In genomic region chr9:116083726-116084323, GRCm38 (mm10) we compare ENCODE assay signal across 11 mouse cellular contexts.
DNase-seq lines count a peak whose midpoint lies in the region; ATAC-seq and TF ChIP-seq lines count a peak whose summit lies in the region.
"Had no signal": no experiment of that assay in that cellular context is flagged by ENCODE, and none has a peak within 500 bp of the region (broad histone marks: within the 10 kb centered on the region; RNA-seq: fewer than 3 reads in every experiment).

No protein-coding gene starts in this region.

- H3K36me3 ChIP-seq in kidney, embryonic 15.5 days, result peaks cover 8% of the 10 kb centered on the region
- H3K36me3 ChIP-seq: hindbrain, embryonic 15.5 days; midbrain, embryonic 15.5 days had no signal

- intact Hi-C loops in gastrocnemius, postnatal 36 days (cut with DNase I), result no loop called here

- no peaks in the 10 kb centered on the region for H3K27me3 ChIP-seq in kidney, embryonic 15.5 days
- H3K27me3 ChIP-seq: hindbrain, embryonic 15.5 days; midbrain, embryonic 15.5 days had no signal

- H3K9ac ChIP-seq in kidney, embryonic 15.5 days, result no peak overlapping the region
- H3K9ac ChIP-seq: hindbrain, embryonic 15.5 days; liver, embryonic 14.5 days; midbrain, embryonic 15.5 days had no signal

- peak; percentile 53 for DNase-seq in kidney, adult 9 months
- DNase-seq in urinary bladder, postnatal 10 days (ENCODE audit: low spot score), result no peak
- DNase-seq in gastrocnemius, postnatal 36 days, result no peak
- DNase-seq: right cerebral cortex, adult 18-20 months had no signal

- WGBS in kidney, embryonic 15.5 days, result 79% methylated on average over 8 of the region's 8 CpGs

- H3K4me2 ChIP-seq in kidney, embryonic 15.5 days, result no peak overlapping the region
- H3K4me2 ChIP-seq: hindbrain, embryonic 15.5 days; midbrain, embryonic 15.5 days had no signal

- ATAC-seq in kidney, embryonic 15.5 days (replicated peaks; ENCODE audit: low FRiP score), result no peak
- peak; percentile 51 for ATAC-seq in CD4-positive, CD25-positive, alpha-beta regulatory T cell, adult 4 months
- peak; percentile 66 for ATAC-seq in megakaryocyte, adult 5-6 weeks (ENCODE audit: poor library complexity, severe bottlenecking)
- ATAC-seq: midbrain, embryonic 15.5 days had no signal

- no peak overlapping the region for H3K27ac ChIP-seq in kidney, embryonic 15.5 days
- H3K27ac ChIP-seq in bone marrow macrophage, adult 2 months (ENCODE audit: insufficient read depth, low read depth, low read length), result peak overlapping the region; percentile 65
- H3K27ac ChIP-seq: hindbrain, embryonic 15.5 days; liver, embryonic 14.5 days; midbrain, embryonic 15.5 days had no signal

- TF ChIP-seq CTCF in bone marrow macrophage, adult 2 months (IDR thresholded peaks at IDR 0.05; ENCODE audit: low read depth, low read length), result no peak

- H3K4me1 ChIP-seq in kidney, embryonic 15.5 days, result 0 out of 2 replicates have a peak, but pooled peaks cover 4% of the 10 kb centered on the region
- peaks cover 28% of the 10 kb centered on the region for H3K4me1 ChIP-seq in bone marrow macrophage, adult 2 months (ENCODE audit: control insufficient read depth, insufficient read depth, low read length)
- H3K4me1 ChIP-seq: hindbrain, embryonic 15.5 days; midbrain, embryonic 15.5 days had no signal

- H3K9me3 ChIP-seq in kidney, embryonic 15.5 days (replicated peaks), result no peaks in the 10 kb centered on the region
- H3K9me3 ChIP-seq: hindbrain, embryonic 15.5 days; midbrain, embryonic 15.5 days had no signal

- TF ChIP-seq POLR2A in bone marrow macrophage, adult 2 months (IDR thresholded peaks at IDR 0.05; ENCODE audit: borderline replicate concordance, low read depth, low read length), result no peak

- no peak overlapping the region for H3K4me3 ChIP-seq in kidney, embryonic 15.5 days (replicated peaks)
- H3K4me3 ChIP-seq in bone marrow macrophage, adult 2 months (ENCODE audit: insufficient read depth, low read length), result no peak overlapping the region
- H3K4me3 ChIP-seq: hindbrain, embryonic 15.5 days; midbrain, embryonic 15.5 days had no signal
